Mouse (Mus musculus) thymus, adult 2 months (tissue): ENCODE measurements around the gene Txndc16. TPM values are rescaled to one million over a fixed set of nuclear protein-coding genes. Genes with fewer than 3 reads are reported as not detected.

ENCODE experiments used
- DNase-seq: peaks from one replicate; pipeline ENCODE4 v3.0.0; 2021
- H3K27ac ChIP-seq: fragments of 200-500 bp; 2 replicates; pipeline ENCODE4 v1.5.1; 2012; ENCODE audit warnings: low read length, control low read depth; ENCODE audit not compliant: control insufficient read depth, insufficient read depth
- H3K27me3 ChIP-seq: fragments of 200-500 bp; 2 replicates; pipeline ENCODE4 v1.6.1; 2012; ENCODE audit warnings: mild to moderate bottlenecking, low read length, moderate library complexity, mixed read lengths; ENCODE audit not compliant: control insufficient read depth, insufficient read depth
- H3K36me3 ChIP-seq: fragments of 200-500 bp; 2 replicates; pipeline ENCODE4 v1.6.1; 2012; ENCODE audit warnings: mild to moderate bottlenecking, low read length, moderate library complexity; ENCODE audit not compliant: control insufficient read depth, insufficient read depth
- H3K4me1 ChIP-seq: fragments of 200-500 bp; replicated peaks from 2 replicates; pipeline ENCODE4 v1.6.1; 2012; ENCODE audit warnings: low read length; ENCODE audit not compliant: control insufficient read depth, insufficient read depth
- H3K4me3 ChIP-seq: fragments of 200-500 bp; 2 replicates; pipeline ENCODE4 v1.5.1; 2012; ENCODE audit warnings: mild to moderate bottlenecking, low read length, control low read depth, moderate library complexity; ENCODE audit not compliant: control insufficient read depth, insufficient read depth
- CTCF ChIP-seq: fragments of 200-500 bp; IDR thresholded peaks from 2 replicates; pipeline ENCODE4 v1.5.1; 2012; ENCODE audit warnings: mild to moderate bottlenecking, control low read depth, low read length, moderate library complexity, borderline replicate concordance; ENCODE audit not compliant: control insufficient read depth, poor library complexity, insufficient read depth; ENCODE audit errors: extremely low read depth
- POLR2A ChIP-seq: fragments of 200-500 bp; IDR thresholded peaks from 2 replicates; pipeline ENCODE4 v1.6.1; 2012; ENCODE audit warnings: mild to moderate bottlenecking, low read length, control low read depth, moderate library complexity; ENCODE audit not compliant: control insufficient read depth, poor library complexity, insufficient read depth; ENCODE audit errors: extremely low read depth
- WGBS: fragments of 180-500 bp; shearing (Covaris S2); methylation state at CpG from one replicate; pipeline ENCODE4 v1.1.7; 2018; 5-methylcytosine and 5-hydroxymethylcytosine counted together
- polyA plus RNA-seq: library from polyadenylated mRNA; depleted of rRNA; stranded (reverse); fragments of >200 nt; gene quantifications from 2 replicates; pipeline ENCODE4 v1.2.3, GENCODE M21; 2012; rRNA removed

The Txndc16 gene
- 7.0 and 10.8 TPM in 2 replicates for polyA plus RNA-seq

GRCm38 (mm10) chr14:45220090-45220956 lies at the start of gene Txndc16:
Gene Txndc16 (minus strand): TSS chr14:45220328.
- Histone ChIP-seq H3K4me1 (peaks cover 9% of the 10 kb centered on the region), H3K4me3 (peak within 1 kb of the TSS; percentile 52), H3K27ac (peak within 1 kb of the TSS; percentile 58), H3K27me3 (no peaks in the 10 kb centered on the region), H3K36me3 (no peaks in the 10 kb centered on the region)
- under 1% methylated on average over 59 of the region's 59 CpGs for WGBS
- TF ChIP-seq POLR2A (0 out of 2 replicates have a peak, but pooled peaks have one; percentile 2), CTCF (no peak)
- peak; percentile 66 for DNase-seq

DNA sequence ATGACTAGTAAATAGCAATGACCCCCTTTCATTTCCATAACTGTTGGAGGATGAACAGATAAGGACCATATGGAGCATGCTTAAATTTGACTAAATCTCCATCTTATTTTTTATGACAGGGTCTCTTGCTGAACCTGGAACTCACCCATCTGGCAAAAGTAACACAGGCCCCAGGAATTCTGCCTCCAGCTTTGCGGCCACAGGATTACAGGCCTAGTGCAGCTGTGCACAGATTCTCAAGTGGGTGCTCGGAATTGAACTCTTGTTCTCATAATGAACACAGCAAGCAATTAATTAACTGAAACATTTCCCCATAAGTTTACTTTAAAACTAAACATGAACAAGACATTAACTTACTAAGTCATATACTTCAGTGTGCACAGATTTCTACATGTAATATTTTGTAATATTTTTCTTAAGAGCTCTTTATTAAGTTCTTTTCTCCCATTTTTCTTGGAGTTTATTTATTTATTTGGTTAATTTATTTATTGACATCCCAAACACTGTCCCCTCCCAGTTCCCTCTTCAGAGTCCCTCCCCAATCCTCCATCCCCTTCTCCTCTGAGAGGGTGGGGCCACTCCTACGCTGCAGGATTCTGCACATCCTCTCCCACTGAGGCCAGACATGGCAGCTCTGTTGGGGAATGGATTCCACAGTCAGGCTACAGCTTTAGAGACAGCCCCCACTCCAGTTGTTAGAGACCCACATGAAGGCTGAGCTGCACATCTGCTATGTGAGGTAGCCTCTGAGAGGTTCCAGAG lies 43.9 kb upstream of the Txndc16 start:
- TF ChIP-seq CTCF: no peak
- Histone ChIP-seq H3K27me3 (no peaks in the 10 kb centered on the region), H3K27ac (no peak overlapping the region), H3K36me3 (no peaks in the 10 kb centered on the region), H3K4me3 (no peak overlapping the region), H3K4me1 (no peaks in the 10 kb centered on the region)
- WGBS: 99% methylated on average over 3 of the region's 3 CpGs
- no peak for DNase-seq

GRCm38 (mm10) chr14:45251548-45252076 lies 31.5 kb upstream of the Txndc16 start:
- no peak for DNase-seq
- Histone ChIP-seq H3K27ac (no peak overlapping the region), H3K4me3 (no peak overlapping the region), H3K27me3 (no peaks in the 10 kb centered on the region), H3K4me1 (no peaks in the 10 kb centered on the region), H3K36me3 (no peaks in the 10 kb centered on the region)
- TF ChIP-seq POLR2A (no peak), CTCF (no peak)
- WGBS: 88% methylated on average over 4 of the region's 4 CpGs

DNA sequence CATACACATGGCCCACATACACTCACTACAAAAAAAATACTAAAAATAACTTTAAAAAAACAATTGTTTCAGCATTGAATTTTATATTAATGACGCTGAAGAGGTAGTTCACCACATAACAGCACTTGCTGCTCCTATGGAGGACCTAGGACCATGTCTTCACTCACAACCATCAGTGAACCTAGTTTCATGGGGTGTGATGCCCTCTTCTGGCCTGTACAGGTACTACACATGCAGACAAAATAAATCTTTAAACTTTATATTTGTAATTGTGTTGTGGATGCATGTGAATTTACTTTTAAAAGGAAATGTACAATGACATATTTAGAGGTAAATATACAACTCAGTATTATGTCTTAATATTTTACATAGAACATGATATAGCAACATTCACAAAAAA lies 21.5 kb upstream of the Txndc16 start:
- DNase-seq: peak; percentile 18
- H3K27ac ChIP-seq: no peak overlapping the region
- no peaks in the 10 kb centered on the region for H3K36me3 ChIP-seq
- 93% methylated on average over 1 of the region's 1 CpGs for WGBS
- no peaks in the 10 kb centered on the region for H3K4me1 ChIP-seq
- no peaks in the 10 kb centered on the region for H3K27me3 ChIP-seq
- TF ChIP-seq CTCF (no peak), POLR2A (no peak)
- H3K4me3 ChIP-seq: no peak overlapping the region

GRCm38 (mm10) chr14:45239042-45239441 lies 18.9 kb upstream of the Txndc16 start:
- Histone ChIP-seq H3K4me1 (no peaks in the 10 kb centered on the region), H3K27me3 (no peaks in the 10 kb centered on the region), H3K27ac (no peak overlapping the region), H3K36me3 (no peaks in the 10 kb centered on the region), H3K4me3 (no peak overlapping the region)
- no peak for DNase-seq
- 59% methylated on average over 2 of the region's 2 CpGs for WGBS
- no peak for TF ChIP-seq POLR2A
- TF ChIP-seq CTCF: no peak

- Histone ChIP-seq H3K4me3 (peak overlapping the region; percentile 52), H3K27ac (no peak overlapping the region), H3K36me3 (no peaks in the 10 kb centered on the region), H3K4me1 (peaks cover 9% of the 10 kb centered on the region), H3K27me3 (no peaks in the 10 kb centered on the region)
- WGBS: 28% methylated on average over 11 of the region's 11 CpGs
- DNase-seq: no peak
- TF ChIP-seq POLR2A: no peak
- TF ChIP-seq CTCF: no peak
Measured at GRCm38 (mm10) chr14:45220957-45221630, 966 bp upstream of the Txndc16 start.
